Mouse (Mus musculus) heart, postnatal 0 days (tissue): ENCODE results near the gene Tnfrsf8. TPM values are rescaled to one million over a fixed set of nuclear protein-coding genes. Genes with fewer than 3 reads are reported as not detected.

Experiments
- ATAC-seq: fragments of 200-750 bp; cut with Nextera tagmentation; 2 replicates; pipeline ENCODE4 v1.8.0; 2017; ENCODE audit warnings: low read depth, moderate number of reproducible peaks, moderate library complexity; ENCODE audit not compliant: insufficient read depth
- DNase-seq: peaks from one replicate; pipeline ENCODE4 v3.0.0-alpha.2; 2016; ENCODE audit warnings: low spot score
- H3K27ac ChIP-seq: fragments of 300-500 bp; sonication (generic); 2 replicates; pipeline ENCODE4 v1.5.1; 2014; ENCODE audit warnings: low read depth, mild to moderate bottlenecking
- H3K27me3 ChIP-seq: fragments of 300-500 bp; sonication (generic); 2 replicates; pipeline ENCODE4 v1.6.1; 2014; ENCODE audit warnings: low read length, mixed read lengths; ENCODE audit not compliant: control insufficient read depth, insufficient read depth
- H3K36me3 ChIP-seq: fragments of 300-500 bp; sonication (generic); replicated peaks from 2 replicates; pipeline ENCODE4 v1.6.1; 2014; ENCODE audit warnings: low read length, mixed read lengths; ENCODE audit not compliant: control insufficient read depth, insufficient read depth
- H3K4me1 ChIP-seq: fragments of 300-500 bp; sonication (generic); 2 replicates; pipeline ENCODE4 v1.6.1; 2014; ENCODE audit warnings: antibody characterized with exemption; ENCODE audit not compliant: control insufficient read depth, insufficient read depth
- H3K4me2 ChIP-seq: fragments of 300-500 bp; sonication (generic); 2 replicates; pipeline ENCODE4 v1.6.1; 2014; ENCODE audit warnings: low read depth, mild to moderate bottlenecking, low read length, moderate library complexity
- H3K4me3 ChIP-seq: fragments of 300-500 bp; sonication (generic); 2 replicates; pipeline ENCODE4 v1.5.1; 2014; ENCODE audit warnings: low read depth, low read length
- H3K9ac ChIP-seq: fragments of 300-500 bp; sonication (generic); replicated peaks from 2 replicates; pipeline ENCODE4 v1.6.1; 2014; ENCODE audit warnings: low read depth, low read length, mixed read lengths
- H3K9me3 ChIP-seq: fragments of 300-500 bp; sonication (generic); replicated peaks from 2 replicates; pipeline ENCODE4 v1.6.1; 2016; ENCODE audit warnings: low read length; ENCODE audit not compliant: control insufficient read depth
- CTCF ChIP-seq: IDR thresholded peaks from 2 replicates; pipeline ENCODE4 v1.5.1; 2016; ENCODE audit warnings: antibody characterized with exemption, control low read depth, low read depth
- EP300 ChIP-seq: IDR thresholded peaks from 2 replicates; pipeline ENCODE4 v1.6.1; 2016; ENCODE audit warnings: antibody characterized with exemption, low read depth
- WGBS: fragments of 180-500 bp; shearing (Covaris S2); extraction: QIAGEN DNeasy Blood & Tissue Kit; methylation state at CpG from one replicate; pipeline ENCODE4 v1.1.7; 2014; 5-methylcytosine and 5-hydroxymethylcytosine counted together
- polyA plus RNA-seq: library from polyadenylated mRNA; unstranded; fragments of >200 nt; fragmentation: Nextera tagmentation; extraction: Ambion mirVana; gene quantifications from 2 replicates; pipeline ENCODE4 v1.2.1, GENCODE M21; 2015
- total RNA-seq: library from RNA; depleted of rRNA; stranded (reverse); fragments of >200 nt; gene quantifications from 2 replicates; pipeline ENCODE4 v1.2.3, GENCODE M21; 2014; ENCODE audit warnings: low replicate concordance; rRNA removed

Gene Tnfrsf8
- total and polyA plus RNA-seq, 2 experiments from 2014 or later, result 0.04 TPM; not detected in 1

GRCm38 (mm10) chr4:145219240-145219985 lies 95.6 kb downstream of the Tnfrsf8 start:
- Histone ChIP-seq H3K9me3 (no peaks in the 10 kb centered on the region), H3K4me2 (no peak overlapping the region), H3K9ac (no peak overlapping the region), H3K27me3 (no peaks in the 10 kb centered on the region), H3K4me3 (no peak overlapping the region), H3K4me1 (no peaks in the 10 kb centered on the region; the same call in 1 of the 2 replicates), H3K27ac (no peak overlapping the region), H3K36me3 (no peaks in the 10 kb centered on the region)
- WGBS, result 62% methylated on average over 15 of the region's 15 CpGs
- no peak for ATAC-seq
- no peak for DNase-seq
- TF ChIP-seq EP300 (no peak), CTCF (0 out of 2 replicates have a peak, but pooled peaks have one; percentile 10)

GRCm38 (mm10) chr4:145217837-145218236 lies 97.1 kb downstream of the Tnfrsf8 start:
- DNase-seq (no peak), ATAC-seq (no peak)
- no peak for TF ChIP-seq EP300
- no peak for TF ChIP-seq CTCF
- no peak overlapping the region for H3K4me2 ChIP-seq
- no peaks in the 10 kb centered on the region for H3K27me3 ChIP-seq
- no peaks in the 10 kb centered on the region for H3K9me3 ChIP-seq
- no peaks in the 10 kb centered on the region; the same call in 1 of the 2 replicates for H3K4me1 ChIP-seq
- 73% methylated on average over 5 of the region's 5 CpGs for WGBS
- H3K27ac ChIP-seq, result no peak overlapping the region
- H3K9ac ChIP-seq, result no peak overlapping the region
- H3K36me3 ChIP-seq, result no peaks in the 10 kb centered on the region
- no peak overlapping the region for H3K4me3 ChIP-seq

Other genes with a start within 250 kb of the Tnfrsf8 start
- 32.2 and 42.6 TPM in 2 replicates for gene Vps13d, start 120.2 kb downstream of the Tnfrsf8 start, total RNA-seq
- 7.6 and 9.0 TPM in 2 replicates for gene Vps13d, start 120.2 kb downstream of the Tnfrsf8 start, polyA plus RNA-seq
- gene Tnfrsf1b, start 68.3 kb downstream of the Tnfrsf8 start, total RNA-seq, result 11.1 and 26.5 TPM in 2 replicates
- gene Tnfrsf1b, start 68.3 kb downstream of the Tnfrsf8 start, polyA plus RNA-seq, result 2.0 TPM in 2 replicates
- not detected in 2 replicates for gene Zfp990, start 195.6 kb upstream of the Tnfrsf8 start, total RNA-seq
- gene Zfp990, start 195.6 kb upstream of the Tnfrsf8 start, polyA plus RNA-seq, result not detected in 2 replicates